Mouse (Mus musculus) heart, postnatal 25 days (tissue): ENCODE data around the gene Olfr1178. TPM values are rescaled to one million over a fixed set of nuclear protein-coding genes. Genes with fewer than 3 reads are reported as not detected.

Experiments
- DNase-seq: peaks from one replicate; pipeline ENCODE4 v3.0.0; 2022; ENCODE audit warnings: low spot score
- intact Hi-C: fragments of 180-260 bp; cut with DNase I; formaldehyde crosslinking; loops from one replicate; pipeline ENCODE4 v1.15.1; 2025
- total RNA-seq, 2 experiments: library from RNA; stranded (reverse); gene quantifications; 2 replicates each; pipeline ENCODE4 v1.2.3; 2021

The Olfr1178 gene
- total RNA-seq, result not detected

DNA sequence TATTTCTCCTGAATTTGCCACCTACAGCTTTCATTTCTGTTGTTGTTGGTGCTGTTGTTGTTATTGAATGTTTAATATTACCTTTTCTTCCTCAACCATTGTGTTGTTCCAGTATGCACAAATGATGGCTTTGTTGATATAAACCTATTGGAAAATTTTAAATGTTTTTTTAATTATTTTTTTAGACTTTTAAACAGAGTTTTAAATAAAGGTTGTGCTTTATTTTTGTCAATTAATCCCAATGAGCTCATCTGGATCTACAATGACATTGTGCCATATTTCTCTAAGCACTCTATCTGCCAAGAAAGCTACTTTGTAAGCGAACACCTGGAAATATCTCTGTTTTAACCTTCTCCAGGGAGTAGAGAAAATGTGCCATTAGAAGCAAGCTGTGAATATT is at the start of gene Olfr1178:
Gene Olfr1178 (plus strand): TSS at position 301 of the 400 bp plus-strand sequence.
- no peak for DNase-seq
- intact Hi-C loops, result no loop called here

DNA sequence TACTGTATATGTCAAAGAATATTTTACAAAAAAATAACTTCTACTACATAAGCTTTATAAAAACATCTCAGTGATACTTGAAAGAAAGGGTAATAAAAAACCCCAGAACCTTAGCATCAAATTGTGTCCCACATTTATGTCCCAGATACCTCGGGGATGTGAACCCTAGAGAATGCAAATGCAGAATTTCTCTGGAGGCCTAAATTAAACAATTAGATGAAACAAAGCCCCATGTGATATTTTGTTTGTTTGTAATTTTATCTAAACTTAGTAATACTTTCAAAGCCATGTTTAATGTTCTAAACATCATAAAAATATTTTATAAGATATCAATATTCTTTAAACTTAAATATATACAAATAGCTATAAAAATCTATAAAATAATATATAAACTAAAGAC is 40.5 kb upstream of the Olfr1178 start, which contains the start of gene Olfr1177-ps:
Gene Olfr1177-ps (minus strand): TSS at position 101 of the 400 bp plus-strand sequence.
- intact Hi-C loops, result no loop called here
- no peak for DNase-seq

DNA sequence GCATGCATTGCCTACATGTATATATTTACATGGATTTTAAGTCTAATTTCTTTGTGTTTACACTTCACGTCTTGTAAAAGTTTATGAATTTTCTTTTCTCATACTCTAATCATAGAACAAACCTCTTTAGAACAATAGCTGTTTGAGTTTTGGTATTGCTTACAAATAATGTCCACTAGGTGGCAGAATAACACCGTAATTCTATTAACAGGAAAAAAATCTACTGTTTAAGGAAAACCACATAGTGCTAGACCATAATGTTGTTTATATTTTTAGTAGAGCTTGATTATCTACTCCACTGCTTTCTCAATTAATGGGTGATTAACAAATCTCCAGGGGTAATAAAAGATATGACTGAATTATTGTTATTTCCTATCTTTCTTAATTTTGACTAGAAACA is 30.6 kb upstream of the Olfr1178 start:
- DNase-seq, result no peak
- intact Hi-C loops, result no loop called here

DNA sequence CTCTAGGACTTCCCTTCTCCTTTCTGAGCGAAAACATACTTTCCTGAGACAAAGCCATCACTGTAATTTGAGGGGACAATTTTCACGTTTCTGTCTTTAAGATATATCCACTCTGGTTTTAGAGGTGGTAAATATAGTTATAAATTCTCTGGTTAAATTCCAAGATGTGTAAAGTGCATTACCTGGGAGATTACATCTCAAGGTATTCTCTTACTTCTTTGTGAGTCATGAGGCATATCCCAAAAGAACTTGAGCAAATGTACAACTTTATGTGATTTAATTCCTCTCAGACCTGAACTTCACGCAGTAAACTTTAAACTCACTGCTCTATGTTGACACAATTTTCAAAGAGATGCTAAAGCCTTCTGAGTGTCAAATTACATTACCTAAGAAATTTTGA is 19.5 kb downstream of the Olfr1178 start, which contains the start of gene Olfr1179:
Gene Olfr1179 (minus strand): TSS at position 101 of the 400 bp plus-strand sequence.
- intact Hi-C loops, result no loop called here
- no peak for DNase-seq

DNA sequence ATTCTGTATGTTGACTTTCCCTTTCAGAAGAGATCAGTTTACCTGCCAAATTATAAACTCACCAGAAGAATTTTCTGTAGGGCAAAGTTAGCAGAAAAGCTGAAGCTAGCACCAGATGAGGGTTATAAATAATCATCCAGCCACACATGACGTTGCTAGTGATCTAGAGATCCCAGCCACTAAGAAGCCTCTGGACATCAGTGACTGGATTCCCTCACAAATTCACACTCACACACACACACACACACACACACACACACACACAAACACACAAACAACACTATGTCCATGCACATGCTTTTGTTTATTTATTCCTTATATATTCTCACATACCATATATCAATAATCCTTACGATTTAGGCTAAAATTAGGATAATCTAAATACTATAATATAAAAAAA is 32.2 kb downstream of the Olfr1178 start, which contains the start of gene Olfr1180:
Gene Olfr1180 (minus strand): TSS at position 101 of the 400 bp plus-strand sequence.
- no peak for DNase-seq
- intact Hi-C loops, result no loop called here

DNA sequence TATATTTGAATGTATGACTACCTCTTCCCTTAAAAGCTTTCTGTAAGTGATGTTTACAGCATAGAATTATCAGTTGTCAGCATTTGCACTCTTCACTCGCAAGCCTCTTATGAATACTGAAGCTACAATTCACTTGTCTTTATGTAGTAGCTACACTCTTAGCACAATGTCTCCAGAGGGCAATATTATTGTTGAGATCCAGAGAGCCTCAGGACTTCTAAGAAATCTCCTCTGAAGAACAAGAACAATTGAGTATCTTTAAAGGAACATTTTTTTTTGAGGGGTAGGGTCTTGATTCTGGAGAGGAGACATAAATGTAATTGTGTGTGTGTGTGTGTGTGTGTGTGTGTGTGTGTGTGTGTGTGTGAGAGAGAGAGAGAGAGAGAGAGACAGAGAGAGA is 39.2 kb downstream of the Olfr1178 start, which contains the start of gene Olfr1181:
Gene Olfr1181 (minus strand): TSS at position 101 of the 400 bp plus-strand sequence.
- intact Hi-C loops, result no loop called here
- DNase-seq, result no peak

DNA sequence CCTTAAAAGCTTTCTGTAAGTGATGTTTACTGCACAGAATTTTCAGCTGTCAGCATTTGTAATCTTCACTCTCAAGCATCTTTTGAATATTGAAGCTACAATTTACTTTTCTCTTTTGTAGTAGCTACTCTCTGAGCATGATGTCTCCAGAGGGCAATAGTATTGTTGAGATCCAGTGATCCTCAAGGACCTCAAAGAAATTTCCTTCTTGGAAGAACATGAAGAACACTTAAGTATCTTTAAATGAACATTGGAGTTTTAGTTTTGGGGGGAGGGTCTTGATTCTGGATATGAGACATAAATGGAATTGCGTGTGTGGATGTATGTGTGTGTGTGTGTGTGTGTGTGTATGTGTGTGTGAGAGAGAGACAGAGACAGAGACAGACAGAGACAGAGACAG is 62.2 kb downstream of the Olfr1178 start, which contains the start of gene Gm13757:
Gene Gm13757 (minus strand): TSS at position 101 of the 400 bp plus-strand sequence.
- intact Hi-C loops, result no loop called here
- no peak for DNase-seq

Other genes starting within 250 kb of the Olfr1178 start
- not detected for gene Olfr1167, start 231.9 kb upstream of the Olfr1178 start, total RNA-seq
- gene Olfr1168, start 205.2 kb upstream of the Olfr1178 start, total RNA-seq, result not detected
- gene Olfr1170, start 158.7 kb upstream of the Olfr1178 start, total RNA-seq, result not detected
- gene Olfr1173, start 107.2 kb upstream of the Olfr1178 start, total RNA-seq, result not detected
- gene Olfr1174-ps, start 71.9 kb upstream of the Olfr1178 start, total RNA-seq, result not detected
- gene Olfr1175-ps, start 59.8 kb upstream of the Olfr1178 start, total RNA-seq, result not detected
- gene Olfr1176, start 50.3 kb upstream of the Olfr1178 start, total RNA-seq, result not detected
- not detected for gene Olfr1177-ps, start 40.6 kb upstream of the Olfr1178 start, total RNA-seq
- gene Olfr1179, start 19.4 kb downstream of the Olfr1178 start, total RNA-seq, result not detected
- gene Olfr1180, start 32.1 kb downstream of the Olfr1178 start, total RNA-seq, result not detected
- not detected for gene Olfr1181, start 39.1 kb downstream of the Olfr1178 start, total RNA-seq
- gene Gm13757, start 62.1 kb downstream of the Olfr1178 start, total RNA-seq, result not detected
- gene Olfr1183, start 67.8 kb downstream of the Olfr1178 start, total RNA-seq, result not detected
- gene Olfr1184, start 96.5 kb downstream of the Olfr1178 start, total RNA-seq, result not detected
- not detected for gene Olfr1185-ps1, start 106.3 kb downstream of the Olfr1178 start, total RNA-seq
- gene Olfr1186, start 131.5 kb downstream of the Olfr1178 start, total RNA-seq, result not detected
- gene Olfr1188, start 169.9 kb downstream of the Olfr1178 start, total RNA-seq, result not detected
- not detected for gene Olfr1189, start 199.4 kb downstream of the Olfr1178 start, total RNA-seq